In genomic region chr12:105112321-105112988, GRCm38 (mm10) we compare ENCODE assay signal across 15 mouse cellular contexts. TPM values are rescaled to one million over a fixed set of nuclear protein-coding genes. Genes with fewer than 3 reads are reported as not detected.
DNase-seq lines count a peak whose midpoint lies in the region; ATAC-seq and TF ChIP-seq lines count a peak whose summit lies in the region.
"Had no signal": no experiment of that assay in that cellular context is flagged by ENCODE, and none has a peak within 500 bp of the region (broad histone marks: within the 10 kb centered on the region; RNA-seq: fewer than 3 reads in every experiment).

No protein-coding gene starts in this region.

- peak; percentile 89 for DNase-seq in heart, adult 11 months
- DNase-seq in adrenal gland, postnatal 25 days, result peak; percentile 17
- DNase-seq in urinary bladder, postnatal 10 days (ENCODE audit: low spot score), result no peak
- DNase-seq in spleen, postnatal 36 days (ENCODE audit: low spot score in 2 of 2), result no peak
- DNase-seq in layer of hippocampus, postnatal 10 days (ENCODE audit: low spot score in 2 of 2), result no peak
- DNase-seq: right cerebral cortex, postnatal 25 days had no signal

- no peak for TF ChIP-seq CTCF in ES-Bruce4 (IDR thresholded peaks at IDR 0.05; ENCODE audit: low read depth, low read length)

- TF ChIP-seq EP300 in ES-Bruce4 (IDR thresholded peaks at IDR 0.05; ENCODE audit: insufficient read depth, low read depth, low read length), result peak; percentile 69

- H3K4me2 ChIP-seq in heart, embryonic 11.5 days, result no peak overlapping the region
- H3K4me2 ChIP-seq in midbrain, embryonic 12.5 days (replicated peaks), result no peak overlapping the region
- H3K4me2 ChIP-seq: liver, embryonic 11.5 days had no signal

- WGBS in heart, embryonic 11.5 days (ENCODE audit: insufficient replicate concordance), result 35% methylated on average over 13 of the region's 13 CpGs
- WGBS in midbrain, embryonic 12.5 days, result 60% methylated on average over 13 of the region's 13 CpGs

- peaks cover 16% of the 10 kb centered on the region for H3K4me1 ChIP-seq in heart, embryonic 11.5 days (ENCODE audit: control insufficient read depth, insufficient read depth, low read length)
- peaks cover 4% of the 10 kb centered on the region for H3K4me1 ChIP-seq in ES-Bruce4 (ENCODE audit: control insufficient read depth, insufficient read depth, low read length)
- 0 out of 2 replicates have a peak, but pooled peaks cover 6% of the 10 kb centered on the region for H3K4me1 ChIP-seq in midbrain, embryonic 12.5 days

- no peaks in the 10 kb centered on the region for H3K27me3 ChIP-seq in heart, embryonic 11.5 days (ENCODE audit: control insufficient read depth, insufficient read depth, low read length)
- H3K27me3 ChIP-seq in ES-Bruce4 (ENCODE audit: control insufficient read depth, insufficient read depth, low read length, poor library complexity, severe bottlenecking), result no peaks in the 10 kb centered on the region
- no peaks in the 10 kb centered on the region; the same call in 1 of the 2 replicates for H3K27me3 ChIP-seq in midbrain, embryonic 12.5 days

- no peaks in the 10 kb centered on the region for H3K9me3 ChIP-seq in heart, embryonic 11.5 days (replicated peaks; ENCODE audit: control insufficient read depth, low read length)
- no peaks in the 10 kb centered on the region for H3K9me3 ChIP-seq in ES-Bruce4 (replicated peaks; ENCODE audit: control insufficient read depth, insufficient read depth, low read length, poor library complexity, severe bottlenecking)
- H3K9me3 ChIP-seq in midbrain, embryonic 12.5 days, result no peaks in the 10 kb centered on the region

- H3K4me3 ChIP-seq in heart, embryonic 11.5 days (ENCODE audit: low read depth, low read length), result no peak overlapping the region
- no peak overlapping the region for H3K4me3 ChIP-seq in ES-Bruce4 (ENCODE audit: low read depth, low read length)
- H3K4me3 ChIP-seq in midbrain, embryonic 12.5 days, result no peak overlapping the region

- no peak for ATAC-seq in heart, embryonic 11.5 days (replicated peaks; ENCODE audit: insufficient number of reproducible peaks, low FRiP score, low TSS enrichment)
- no peak for ATAC-seq in midbrain, embryonic 12.5 days (ENCODE audit: low FRiP score, low read depth)

- no peak for TF ChIP-seq POLR2A in ES-Bruce4 (IDR thresholded peaks at IDR 0.05; ENCODE audit: insufficient read depth, low read length)

- no peaks in the 10 kb centered on the region for H3K36me3 ChIP-seq in heart, embryonic 11.5 days (ENCODE audit: control insufficient read depth, insufficient read depth, low read length)
- no peaks in the 10 kb centered on the region for H3K36me3 ChIP-seq in ES-Bruce4 (ENCODE audit: control insufficient read depth, insufficient read depth, low read length, poor library complexity, severe bottlenecking)
- no peaks in the 10 kb centered on the region for H3K36me3 ChIP-seq in midbrain, embryonic 12.5 days

- H3K27ac ChIP-seq in heart, embryonic 11.5 days (ENCODE audit: low read depth, low read length), result no peak overlapping the region
- no peak overlapping the region for H3K27ac ChIP-seq in ES-Bruce4 (ENCODE audit: insufficient read depth, low read length)
- H3K27ac ChIP-seq in midbrain, embryonic 12.5 days (replicated peaks), result peak overlapping the region; percentile 27

- no peak overlapping the region for H3K9ac ChIP-seq in heart, embryonic 11.5 days (ENCODE audit: low read depth, low read length)
- no peak overlapping the region for H3K9ac ChIP-seq in ES-Bruce4 (ENCODE audit: low read depth, poor library complexity, severe bottlenecking)
- no peak overlapping the region for H3K9ac ChIP-seq in midbrain, embryonic 12.5 days (replicated peaks)

RNA-seq across cellular contexts. Expression of gene Tcl1b2, which starts 33.4 kb away (rescaled TPM):
- not detected in 2 replicates for polyA plus RNA-seq in heart, embryonic 11.5 days (2014; fragmentation: Nextera tagmentation; extraction: Ambion mirVana)
- not detected in 2 replicates for polyA plus RNA-seq in ES-Bruce4 (2011; ENCODE audit: insufficient read depth, insufficient read length, low read depth, missing spikeins)
- not detected in 2 replicates for total RNA-seq in adrenal gland, postnatal 25 days (2021)
- not detected in 2 replicates for polyA plus RNA-seq in midbrain, embryonic 12.5 days (2016; fragmentation: Nextera tagmentation; extraction: Ambion mirVana)
- total RNA-seq in layer of hippocampus, postnatal 10 days (2021), result not detected
- total RNA-seq: adrenal gland, adult 18-20 months; CH12.LX; common myeloid progenitor, adult 5-6 weeks had no signal
- polyA plus RNA-seq: heart, embryonic 16.5 days; kidney, embryonic 16.5 days; liver, embryonic 11.5 days had no signal

RNA-seq across cellular contexts. Expression of gene Tcl1b1, which starts 47.0 kb away (rescaled TPM):
- polyA plus RNA-seq in heart, embryonic 11.5 days (2014; fragmentation: Nextera tagmentation; extraction: Ambion mirVana), result not detected in 2 replicates
- polyA plus RNA-seq in ES-Bruce4 (2011; ENCODE audit: insufficient read depth, insufficient read length, low read depth, missing spikeins), result not detected in 2 replicates
- not detected in 2 replicates for total RNA-seq in adrenal gland, postnatal 25 days (2021)
- polyA plus RNA-seq in midbrain, embryonic 12.5 days (2016; fragmentation: Nextera tagmentation; extraction: Ambion mirVana), result not detected in 2 replicates
- total RNA-seq in layer of hippocampus, postnatal 10 days (2021), result not detected
- total RNA-seq: adrenal gland, adult 18-20 months; CH12.LX; common myeloid progenitor, adult 5-6 weeks had no signal
- polyA plus RNA-seq: heart, embryonic 16.5 days; kidney, embryonic 16.5 days; liver, embryonic 11.5 days had no signal

Comparison
In these comparisons a context has a peak if more than half of its experiments do, and no peak if none do; other contexts are left out.
1. DNase-seq: peak in heart, adult 11 months (single experiment) and adrenal gland, postnatal 25 days (single experiment); none in urinary bladder, postnatal 10 days (single experiment), spleen, postnatal 36 days (0 of 2) and layer of hippocampus, postnatal 10 days (0 of 2).